Mouse (Mus musculus): ENCODE measurements around the gene Adgra3. TPM values are rescaled to one million over a fixed set of nuclear protein-coding genes. Genes with fewer than 3 reads are reported as not detected.

The Adgra3 gene
- polyA plus RNA-seq, 1 experiment from 2014 or later, result 47.8 TPM

GRCm38 (mm10) chr5:50050037-50050436, 8.8 kb downstream of the Adgra3 start:
- Histone ChIP-seq H3K9me3 (ENCODE audit: control insufficient read depth, low read length) (no peaks in the 10 kb centered on the region), H3K9ac (ENCODE audit: low read length) (no peak overlapping the region), H3K27me3 (ENCODE audit: control insufficient read depth, insufficient read depth, low read length) (no peaks in the 10 kb centered on the region), H3K4me2 (ENCODE audit: low read depth) (no peak overlapping the region), H3K27ac (ENCODE audit: low read depth, low read length) (no peak overlapping the region), H3K36me3 (ENCODE audit: control insufficient read depth, insufficient read depth, low read length) (no peaks in the 10 kb centered on the region), H3K4me3 (ENCODE audit: low read depth, low read length) (no peak overlapping the region), H3K4me1 (ENCODE audit: control insufficient read depth, insufficient read depth, low read length) (peaks cover 6% of the 10 kb centered on the region)
- WGBS, result 39% methylated on average over 3 of the region's 3 CpGs
- DNase-seq (ENCODE audit: low spot score) (no peak), ATAC-seq (ENCODE audit: insufficient read depth, low FRiP score, low TSS enrichment) (peak; percentile 65)

DNA sequence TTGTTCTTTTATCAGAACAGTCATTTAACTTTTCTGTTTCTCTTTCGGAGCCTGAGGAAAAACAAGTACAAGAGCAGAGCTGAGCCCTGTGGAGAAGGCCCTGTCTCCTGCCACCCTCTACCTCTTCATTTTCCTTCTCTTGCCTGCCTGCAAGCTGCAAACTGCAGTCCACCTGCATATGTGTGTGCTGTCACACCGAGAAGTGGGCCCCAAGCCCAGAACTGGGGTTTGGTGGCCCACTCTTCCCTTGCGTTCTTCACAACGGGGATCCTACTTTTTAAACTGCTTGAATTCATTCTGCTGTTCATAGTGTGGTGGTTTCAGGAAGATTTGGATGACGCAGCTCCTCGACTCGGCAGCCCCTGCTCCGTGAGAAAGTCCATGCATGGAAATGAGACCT, 9.3 kb downstream of the Adgra3 start:
- Histone ChIP-seq H3K4me1 (ENCODE audit: control insufficient read depth, insufficient read depth, low read length) (peaks cover 6% of the 10 kb centered on the region), H3K4me3 (ENCODE audit: low read depth, low read length) (no peak overlapping the region), H3K27me3 (ENCODE audit: control insufficient read depth, insufficient read depth, low read length) (no peaks in the 10 kb centered on the region), H3K4me2 (ENCODE audit: low read depth) (no peak overlapping the region), H3K36me3 (ENCODE audit: control insufficient read depth, insufficient read depth, low read length) (no peaks in the 10 kb centered on the region), H3K9me3 (ENCODE audit: control insufficient read depth, low read length) (no peaks in the 10 kb centered on the region), H3K27ac (ENCODE audit: low read depth, low read length) (no peak overlapping the region), H3K9ac (ENCODE audit: low read length) (no peak overlapping the region)
- no peak for DNase-seq (ENCODE audit: low spot score)
- 58% methylated on average over 8 of the region's 8 CpGs for WGBS
- ATAC-seq (ENCODE audit: insufficient read depth, low FRiP score, low TSS enrichment), result 0 out of 2 replicates have a peak, but pooled peaks have one; percentile 8

DNA sequence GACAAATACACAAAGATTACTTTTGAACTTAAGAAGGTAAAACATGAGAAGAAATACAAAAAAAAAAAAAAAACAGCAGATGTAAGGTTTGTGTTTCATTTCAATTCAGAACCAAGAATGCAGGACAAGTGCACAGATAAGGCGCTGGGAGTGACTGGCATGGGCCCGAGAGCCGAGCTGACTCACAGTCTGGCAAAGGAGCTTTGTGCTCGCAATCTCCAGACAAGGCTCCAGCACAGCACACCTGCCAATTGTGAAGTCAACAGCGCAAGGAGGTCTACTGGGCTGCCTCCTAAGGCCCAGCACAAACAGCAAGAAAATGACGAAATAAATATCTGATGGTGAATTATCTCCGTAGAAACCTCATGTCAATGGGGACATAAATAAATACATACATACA, 9.8 kb downstream of the Adgra3 start:
- DNase-seq (ENCODE audit: low spot score) (no peak), ATAC-seq (ENCODE audit: insufficient read depth, low FRiP score, low TSS enrichment) (no peak)

GRCm38 (mm10) chr5:50048271-50048851, 10.4 kb downstream of the Adgra3 start:
- Histone ChIP-seq H3K27me3 (ENCODE audit: control insufficient read depth, insufficient read depth, low read length) (no peaks in the 10 kb centered on the region), H3K4me1 (ENCODE audit: control insufficient read depth, insufficient read depth, low read length) (peaks cover 6% of the 10 kb centered on the region), H3K9ac (ENCODE audit: low read length) (no peak overlapping the region), H3K27ac (ENCODE audit: low read depth, low read length) (no peak overlapping the region), H3K36me3 (ENCODE audit: control insufficient read depth, insufficient read depth, low read length) (no peaks in the 10 kb centered on the region), H3K9me3 (ENCODE audit: control insufficient read depth, low read length) (no peaks in the 10 kb centered on the region), H3K4me3 (ENCODE audit: low read depth, low read length) (no peak overlapping the region), H3K4me2 (ENCODE audit: low read depth) (no peak overlapping the region)
- DNase-seq (ENCODE audit: low spot score) (no peak), ATAC-seq (ENCODE audit: insufficient read depth, low FRiP score, low TSS enrichment) (no peak)
- WGBS, result 59% methylated on average over 5 of the region's 5 CpGs

More for the DNA sequence above, 9.8 kb downstream of the Adgra3 start:
- WGBS, result 87% methylated on average over 7 of the region's 7 CpGs
- Histone ChIP-seq H3K9ac (ENCODE audit: low read length) (no peak overlapping the region), H3K4me2 (ENCODE audit: low read depth) (no peak overlapping the region), H3K27me3 (ENCODE audit: control insufficient read depth, insufficient read depth, low read length) (no peaks in the 10 kb centered on the region), H3K4me1 (ENCODE audit: control insufficient read depth, insufficient read depth, low read length) (peaks cover 6% of the 10 kb centered on the region), H3K9me3 (ENCODE audit: control insufficient read depth, low read length) (no peaks in the 10 kb centered on the region), H3K36me3 (ENCODE audit: control insufficient read depth, insufficient read depth, low read length) (no peaks in the 10 kb centered on the region), H3K4me3 (ENCODE audit: low read depth, low read length) (no peak overlapping the region), H3K27ac (ENCODE audit: low read depth, low read length) (no peak overlapping the region)

GRCm38 (mm10) chr5:50045180-50045579, 13.6 kb downstream of the Adgra3 start:
- 95% methylated on average over 6 of the region's 6 CpGs for WGBS
- ATAC-seq (ENCODE audit: insufficient read depth, low FRiP score, low TSS enrichment), result no peak
- no peak for DNase-seq (ENCODE audit: low spot score)

GRCm38 (mm10) chr5:50043677-50044076, 15.1 kb downstream of the Adgra3 start:
- H3K27ac ChIP-seq (ENCODE audit: low read depth, low read length), result no peak overlapping the region
- H3K4me2 ChIP-seq (ENCODE audit: low read depth), result no peak overlapping the region
- no peak overlapping the region for H3K9ac ChIP-seq (ENCODE audit: low read length)
- H3K27me3 ChIP-seq (ENCODE audit: control insufficient read depth, insufficient read depth, low read length), result no peaks in the 10 kb centered on the region
- H3K9me3 ChIP-seq (ENCODE audit: control insufficient read depth, low read length), result no peaks in the 10 kb centered on the region
- ATAC-seq (ENCODE audit: insufficient read depth, low FRiP score, low TSS enrichment) (no peak), DNase-seq (ENCODE audit: low spot score) (no peak)
- H3K4me1 ChIP-seq (ENCODE audit: control insufficient read depth, insufficient read depth, low read length), result no peaks in the 10 kb centered on the region
- H3K36me3 ChIP-seq (ENCODE audit: control insufficient read depth, insufficient read depth, low read length), result no peaks in the 10 kb centered on the region
- 85% methylated on average over 4 of the region's 4 CpGs for WGBS
- no peak overlapping the region for H3K4me3 ChIP-seq (ENCODE audit: low read depth, low read length)

More at GRCm38 (mm10) chr5:50045180-50045579, 13.6 kb downstream of the Adgra3 start:
- no peak overlapping the region for H3K9ac ChIP-seq (ENCODE audit: low read length)
- no peaks in the 10 kb centered on the region for H3K36me3 ChIP-seq (ENCODE audit: control insufficient read depth, insufficient read depth, low read length)
- H3K27ac ChIP-seq (ENCODE audit: low read depth, low read length), result no peak overlapping the region
- H3K4me1 ChIP-seq (ENCODE audit: control insufficient read depth, insufficient read depth, low read length), result peaks cover 6% of the 10 kb centered on the region
- H3K27me3 ChIP-seq (ENCODE audit: control insufficient read depth, insufficient read depth, low read length), result no peaks in the 10 kb centered on the region
- H3K9me3 ChIP-seq (ENCODE audit: control insufficient read depth, low read length), result no peaks in the 10 kb centered on the region
- H3K4me3 ChIP-seq (ENCODE audit: low read depth, low read length), result no peak overlapping the region
- no peak overlapping the region for H3K4me2 ChIP-seq (ENCODE audit: low read depth)

- Histone ChIP-seq H3K9me3 (ENCODE audit: control insufficient read depth, low read length) (no peaks in the 10 kb centered on the region), H3K4me3 (ENCODE audit: low read depth, low read length) (no peak overlapping the region), H3K4me2 (ENCODE audit: low read depth) (no peak overlapping the region), H3K9ac (ENCODE audit: low read length) (no peak overlapping the region), H3K27ac (ENCODE audit: low read depth, low read length) (no peak overlapping the region), H3K27me3 (ENCODE audit: control insufficient read depth, insufficient read depth, low read length) (no peaks in the 10 kb centered on the region), H3K36me3 (ENCODE audit: control insufficient read depth, insufficient read depth, low read length) (no peaks in the 10 kb centered on the region), H3K4me1 (ENCODE audit: control insufficient read depth, insufficient read depth, low read length) (0 out of 2 replicates have a peak, but pooled peaks cover 3% of the 10 kb centered on the region)
- ATAC-seq (ENCODE audit: insufficient read depth, low FRiP score, low TSS enrichment) (no peak), DNase-seq (ENCODE audit: low spot score) (no peak)
- 44% methylated on average over 7 of the region's 7 CpGs for WGBS
Measured at GRCm38 (mm10) chr5:50042274-50042943, 16.4 kb downstream of the Adgra3 start.

- Histone ChIP-seq H3K9me3 (ENCODE audit: control insufficient read depth, low read length) (no peaks in the 10 kb centered on the region), H3K36me3 (ENCODE audit: control insufficient read depth, insufficient read depth, low read length) (no peaks in the 10 kb centered on the region), H3K4me1 (ENCODE audit: control insufficient read depth, insufficient read depth, low read length) (0 out of 2 replicates have a peak, but pooled peaks cover 3% of the 10 kb centered on the region), H3K27me3 (ENCODE audit: control insufficient read depth, insufficient read depth, low read length) (no peaks in the 10 kb centered on the region), H3K27ac (ENCODE audit: low read depth, low read length) (no peak overlapping the region), H3K4me2 (ENCODE audit: low read depth) (no peak overlapping the region), H3K9ac (ENCODE audit: low read length) (no peak overlapping the region), H3K4me3 (ENCODE audit: low read depth, low read length) (no peak overlapping the region)
- DNase-seq (ENCODE audit: low spot score) (no peak), ATAC-seq (ENCODE audit: insufficient read depth, low FRiP score, low TSS enrichment) (no peak)
- 92% methylated on average over 6 of the region's 6 CpGs for WGBS
Measured at GRCm38 (mm10) chr5:50039521-50039920, 19.3 kb downstream of the Adgra3 start.

DNA sequence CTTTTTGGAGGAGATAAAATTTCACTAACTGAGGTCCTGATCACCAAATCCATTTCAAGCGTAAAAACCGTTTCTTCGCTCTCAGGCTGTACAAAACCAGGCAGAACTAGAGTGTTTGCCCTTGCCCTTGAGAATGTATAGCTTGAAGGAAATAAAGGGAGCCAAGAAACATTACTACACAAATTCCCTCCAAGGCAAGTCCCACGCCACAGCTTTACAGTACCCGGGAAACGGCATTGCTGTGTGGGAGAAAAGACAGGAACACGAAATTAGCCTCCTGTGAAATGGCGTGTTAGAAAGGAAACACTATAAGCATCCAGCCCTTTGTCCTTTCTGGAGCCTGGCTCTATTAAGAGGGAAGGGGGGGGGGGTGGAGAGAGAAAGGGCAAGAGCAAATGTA, 21.1 kb downstream of the Adgra3 start:
- H3K4me1 ChIP-seq (ENCODE audit: control insufficient read depth, insufficient read depth, low read length), result 0 out of 2 replicates have a peak, but pooled peaks cover 3% of the 10 kb centered on the region
- no peak overlapping the region for H3K4me2 ChIP-seq (ENCODE audit: low read depth)
- H3K9ac ChIP-seq (ENCODE audit: low read length), result no peak overlapping the region
- no peaks in the 10 kb centered on the region for H3K36me3 ChIP-seq (ENCODE audit: control insufficient read depth, insufficient read depth, low read length)
- H3K4me3 ChIP-seq (ENCODE audit: low read depth, low read length), result no peak overlapping the region
- no peaks in the 10 kb centered on the region for H3K27me3 ChIP-seq (ENCODE audit: control insufficient read depth, insufficient read depth, low read length)
- H3K27ac ChIP-seq (ENCODE audit: low read depth, low read length), result no peak overlapping the region
- no peak for DNase-seq (ENCODE audit: low spot score)
- 69% methylated on average over 8 of the region's 8 CpGs for WGBS
- H3K9me3 ChIP-seq (ENCODE audit: control insufficient read depth, low read length), result no peaks in the 10 kb centered on the region
- ATAC-seq (ENCODE audit: insufficient read depth, low FRiP score, low TSS enrichment), result no peak
